Mouse (Mus musculus): Measurements from ENCODE around the gene Aldh1a7. TPM values are rescaled to one million over a fixed set of nuclear protein-coding genes. Genes with fewer than 3 reads are reported as not detected.

Aldh1a7 gene
- 0.49 TPM in 1 of 2 replicates, not detected in the other for total RNA-seq (2012; rRNA removed)

- no peak for DNase-seq (ENCODE audit: low read depth, low spot score)
- Histone ChIP-seq H3K27ac (ENCODE audit: insufficient read depth, low read depth, low read length, poor library complexity, severe bottlenecking) (no peak within 1 kb of the TSS), H3K36me3 (ENCODE audit: control insufficient read depth, insufficient read depth, low read length, poor library complexity, severe bottlenecking) (no peaks in the 10 kb centered on the region), H3K9ac (ENCODE audit: insufficient read depth, low read depth, low read length, poor library complexity, severe bottlenecking) (no peak within 1 kb of the TSS), H3K9me3 (ENCODE audit: control insufficient read depth, insufficient read depth, low read depth, low read length) (no peaks in the 10 kb centered on the region), H3K4me3 (ENCODE audit: insufficient read depth in 1 of 2, low read depth in 1 of 2, low read length in 2 of 2, poor library complexity in 1 of 2, severe bottlenecking in 1 of 2) (no peak within 1 kb of the TSS), H3K4me1 (ENCODE audit: control insufficient read depth in 2 of 2, insufficient read depth in 2 of 2, low read length in 2 of 2, poor library complexity in 1 of 2) (no peaks in the 10 kb centered on the region)
- in situ Hi-C loops (cut with MboI; ENCODE audit: low sequenced_read_pairs in 2 of 2, unreplicated experiment in 2 of 2): loop anchor here in 1 of 2 experiments (25.0 kb wide), 1 partner anchor 365 kb away; no protein-coding TSS in a partner anchor
- TF ChIP-seq ZNF384 (IDR thresholded peaks at IDR 0.05; ENCODE audit: low read depth, low read length) (no peak), MAFK (IDR thresholded peaks at IDR 0.05; ENCODE audit: insufficient read depth, low read depth, low read length) (no peak), CHD2 (IDR thresholded peaks at IDR 0.05; ENCODE audit: low read depth, low read length) (no peak), HCFC1 (IDR thresholded peaks at IDR 0.05; ENCODE audit: borderline replicate concordance, insufficient read depth, low read length) (no peak), ZC3H11A (IDR thresholded peaks at IDR 0.05; ENCODE audit: borderline replicate concordance, low read depth, low read length) (no peak)
These were observed at the start of gene Aldh1a7 for GRCm38 (mm10) chr19:20727381-20727780. Gene Aldh1a7, minus strand, starts transcription at chr19:20727562.

GRCm38 (mm10) chr19:20775681-20776080 lies 48.3 kb upstream of the Aldh1a7 start:
- TF ChIP-seq CHD2 (IDR thresholded peaks at IDR 0.05; ENCODE audit: low read depth, low read length) (no peak), HCFC1 (IDR thresholded peaks at IDR 0.05; ENCODE audit: borderline replicate concordance, insufficient read depth, low read length) (no peak), ZNF384 (IDR thresholded peaks at IDR 0.05; ENCODE audit: low read depth, low read length) (no peak), ZC3H11A (IDR thresholded peaks at IDR 0.05; ENCODE audit: borderline replicate concordance, low read depth, low read length) (no peak), MAFK (IDR thresholded peaks at IDR 0.05; ENCODE audit: insufficient read depth, low read depth, low read length) (no peak)
- Histone ChIP-seq H3K4me3 (ENCODE audit: insufficient read depth in 1 of 2, low read depth in 1 of 2, low read length in 2 of 2, poor library complexity in 1 of 2, severe bottlenecking in 1 of 2) (no peak overlapping the region), H3K9ac (ENCODE audit: insufficient read depth, low read depth, low read length, poor library complexity, severe bottlenecking) (no peak overlapping the region), H3K36me3 (ENCODE audit: control insufficient read depth, insufficient read depth, low read length, poor library complexity, severe bottlenecking) (no peaks in the 10 kb centered on the region), H3K4me1 (ENCODE audit: control insufficient read depth in 2 of 2, insufficient read depth in 2 of 2, low read length in 2 of 2, poor library complexity in 1 of 2) (no peaks in the 10 kb centered on the region), H3K27ac (ENCODE audit: insufficient read depth, low read depth, low read length, poor library complexity, severe bottlenecking) (no peak overlapping the region), H3K9me3 (ENCODE audit: control insufficient read depth, insufficient read depth, low read depth, low read length) (no peaks in the 10 kb centered on the region)
- DNase-seq (ENCODE audit: low read depth, low spot score): no peak
- in situ Hi-C loops (cut with MboI; ENCODE audit: low sequenced_read_pairs in 2 of 2, unreplicated experiment in 2 of 2): no loop called here

- Histone ChIP-seq H3K4me3 (ENCODE audit: insufficient read depth in 1 of 2, low read depth in 1 of 2, low read length in 2 of 2, poor library complexity in 1 of 2, severe bottlenecking in 1 of 2) (no peak overlapping the region), H3K36me3 (ENCODE audit: control insufficient read depth, insufficient read depth, low read length, poor library complexity, severe bottlenecking) (no peaks in the 10 kb centered on the region), H3K4me1 (ENCODE audit: control insufficient read depth in 2 of 2, insufficient read depth in 2 of 2, low read length in 2 of 2, poor library complexity in 1 of 2) (no peaks in the 10 kb centered on the region), H3K27ac (ENCODE audit: insufficient read depth, low read depth, low read length, poor library complexity, severe bottlenecking) (no peak overlapping the region), H3K9me3 (ENCODE audit: control insufficient read depth, insufficient read depth, low read depth, low read length) (no peaks in the 10 kb centered on the region), H3K9ac (ENCODE audit: insufficient read depth, low read depth, low read length, poor library complexity, severe bottlenecking) (no peak overlapping the region)
- no peak for DNase-seq (ENCODE audit: low read depth, low spot score)
- TF ChIP-seq ZC3H11A (IDR thresholded peaks at IDR 0.05; ENCODE audit: borderline replicate concordance, low read depth, low read length): no peak
- no peak for TF ChIP-seq ZNF384 (IDR thresholded peaks at IDR 0.05; ENCODE audit: low read depth, low read length)
- no peak for TF ChIP-seq MAFK (IDR thresholded peaks at IDR 0.05; ENCODE audit: insufficient read depth, low read depth, low read length)
- no peak for TF ChIP-seq HCFC1 (IDR thresholded peaks at IDR 0.05; ENCODE audit: borderline replicate concordance, insufficient read depth, low read length)
- TF ChIP-seq CHD2 (IDR thresholded peaks at IDR 0.05; ENCODE audit: low read depth, low read length): no peak
- in situ Hi-C loops (cut with MboI; ENCODE audit: low sequenced_read_pairs in 2 of 2, unreplicated experiment in 2 of 2): loop anchor here (25.0 kb wide), 2 partner anchors 337 to 412 kb away; no protein-coding TSS in a partner anchor
These were observed 46.6 kb upstream of the Aldh1a7 start for GRCm38 (mm10) chr19:20773941-20774340.

- no peak for TF ChIP-seq MAFK (IDR thresholded peaks at IDR 0.05; ENCODE audit: insufficient read depth, low read depth, low read length)
- TF ChIP-seq ZC3H11A (IDR thresholded peaks at IDR 0.05; ENCODE audit: borderline replicate concordance, low read depth, low read length): peak; percentile 81
- no peak for TF ChIP-seq ZNF384 (IDR thresholded peaks at IDR 0.05; ENCODE audit: low read depth, low read length)
- TF ChIP-seq HCFC1 (IDR thresholded peaks at IDR 0.05; ENCODE audit: borderline replicate concordance, insufficient read depth, low read length): no peak
- no peak for TF ChIP-seq CHD2 (IDR thresholded peaks at IDR 0.05; ENCODE audit: low read depth, low read length)
- in situ Hi-C loops (cut with MboI; ENCODE audit: low sequenced_read_pairs in 2 of 2, unreplicated experiment in 2 of 2): loop anchor here (25.0 kb wide), 2 partner anchors 327 to 402 kb away; no protein-coding TSS in a partner anchor
- DNase-seq (ENCODE audit: low read depth, low spot score): peak; percentile 19
- Histone ChIP-seq H3K9me3 (ENCODE audit: control insufficient read depth, insufficient read depth, low read depth, low read length) (no peaks in the 10 kb centered on the region), H3K36me3 (ENCODE audit: control insufficient read depth, insufficient read depth, low read length, poor library complexity, severe bottlenecking) (no peaks in the 10 kb centered on the region), H3K27ac (ENCODE audit: insufficient read depth, low read depth, low read length, poor library complexity, severe bottlenecking) (no peak overlapping the region), H3K9ac (ENCODE audit: insufficient read depth, low read depth, low read length, poor library complexity, severe bottlenecking) (no peak overlapping the region), H3K4me3 (ENCODE audit: insufficient read depth in 1 of 2, low read depth in 1 of 2, low read length in 2 of 2, poor library complexity in 1 of 2, severe bottlenecking in 1 of 2) (no peak overlapping the region), H3K4me1 (ENCODE audit: control insufficient read depth in 2 of 2, insufficient read depth in 2 of 2, low read length in 2 of 2, poor library complexity in 1 of 2) (no peaks in the 10 kb centered on the region)
These were observed 36.9 kb upstream of the Aldh1a7 start for GRCm38 (mm10) chr19:20764214-20764613.
